Mouse (Mus musculus): ENCODE results near the gene Fv1. TPM values are rescaled to one million over a fixed set of nuclear protein-coding genes. Genes with fewer than 3 reads are reported as not detected.

Gene Fv1
- polyA plus RNA-seq, 1 experiment from 2014 or later = 13.8 TPM

- Histone ChIP-seq H3K9ac (no peak overlapping the region), H3K4me1 (no peaks in the 10 kb centered on the region), H3K27me3 (no peaks in the 10 kb centered on the region), H3K4me2 (replicated peaks) (no peak overlapping the region), H3K4me3 (no peak overlapping the region), H3K27ac (no peak overlapping the region), H3K36me3 (peaks cover 88% of the 10 kb centered on the region), H3K9me3 (replicated peaks) (no peaks in the 10 kb centered on the region)
- no peak for ATAC-seq (ENCODE audit: low FRiP score)
- WGBS = 91% methylated on average over 4 of the region's 4 CpGs
These were observed 19.5 kb downstream of the Fv1 start for GRCm38 (mm10) chr4:147888237-147888636.

GRCm38 (mm10) chr4:147890341-147890740 is 21.6 kb downstream of the Fv1 start:
- H3K4me3 ChIP-seq = no peak overlapping the region
- no peaks in the 10 kb centered on the region for H3K9me3 ChIP-seq (replicated peaks)
- H3K4me2 ChIP-seq (replicated peaks) = no peak overlapping the region
- no peak overlapping the region for H3K27ac ChIP-seq
- H3K27me3 ChIP-seq = no peaks in the 10 kb centered on the region
- no peaks in the 10 kb centered on the region for H3K4me1 ChIP-seq
- WGBS = 91% methylated on average over 6 of the region's 6 CpGs
- H3K36me3 ChIP-seq = peaks cover 82% of the 10 kb centered on the region
- ATAC-seq (ENCODE audit: low FRiP score) = no peak
- H3K9ac ChIP-seq = no peak overlapping the region

DNA sequence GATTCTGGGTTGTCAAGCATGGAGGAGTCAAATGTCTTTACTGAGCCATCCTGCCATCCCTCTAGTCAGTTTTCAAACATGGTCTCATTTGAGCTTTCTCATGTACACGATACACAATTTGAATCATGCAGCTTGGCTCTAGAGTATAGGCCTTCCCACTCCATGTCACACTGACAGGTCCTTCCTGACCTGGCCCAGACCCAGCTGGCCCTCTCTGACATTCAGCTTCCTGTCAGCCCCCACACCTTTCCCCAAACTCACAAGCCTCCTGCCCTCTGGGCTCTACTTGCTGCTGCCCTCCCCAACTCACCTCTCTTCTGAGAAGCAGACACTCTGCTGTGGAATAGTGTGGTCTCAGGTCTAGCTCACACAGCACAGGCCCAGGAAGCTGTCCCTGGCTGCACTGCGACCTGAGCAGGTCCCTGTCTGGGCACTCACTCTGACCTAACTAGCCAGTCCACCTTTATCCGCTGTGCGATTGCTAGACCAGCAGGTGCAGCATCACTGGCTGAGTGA is 27.1 kb downstream of the Fv1 start:
- Histone ChIP-seq H3K4me3 (no peak overlapping the region), H3K4me1 (no peaks in the 10 kb centered on the region), H3K27ac (no peak overlapping the region), H3K27me3 (no peaks in the 10 kb centered on the region), H3K9ac (no peak overlapping the region), H3K9me3 (replicated peaks) (no peaks in the 10 kb centered on the region), H3K4me2 (replicated peaks) (no peak overlapping the region), H3K36me3 (peaks cover 86% of the 10 kb centered on the region)
- WGBS = 90% methylated on average over 4 of the region's 4 CpGs
- ATAC-seq (ENCODE audit: low FRiP score) = no peak

- no peak overlapping the region for H3K4me3 ChIP-seq
- 68% methylated on average over 1 of the region's 1 CpGs for whole genome bisulfite sequencing
- H3K27ac ChIP-seq = no peak overlapping the region
- H3K9ac ChIP-seq = no peak overlapping the region
- H3K4me1 ChIP-seq = no peaks in the 10 kb centered on the region
- no peaks in the 10 kb centered on the region for H3K9me3 ChIP-seq (replicated peaks)
- peaks cover 82% of the 10 kb centered on the region for H3K36me3 ChIP-seq
- no peaks in the 10 kb centered on the region for H3K27me3 ChIP-seq
- ATAC-seq (ENCODE audit: low FRiP score) = no peak
- H3K4me2 ChIP-seq (replicated peaks) = no peak overlapping the region
These were observed 27.6 kb downstream of the Fv1 start for GRCm38 (mm10) chr4:147896411-147896810.

GRCm38 (mm10) chr4:147897348-147897747 is 28.6 kb downstream of the Fv1 start:
- Histone ChIP-seq H3K27me3 (no peaks in the 10 kb centered on the region), H3K4me1 (no peaks in the 10 kb centered on the region), H3K4me3 (no peak overlapping the region), H3K27ac (no peak overlapping the region), H3K36me3 (peaks cover 81% of the 10 kb centered on the region), H3K4me2 (replicated peaks) (no peak overlapping the region), H3K9ac (no peak overlapping the region), H3K9me3 (replicated peaks) (no peaks in the 10 kb centered on the region)
- ATAC-seq (ENCODE audit: low FRiP score) = no peak
- WGBS = 92% methylated on average over 3 of the region's 3 CpGs

DNA sequence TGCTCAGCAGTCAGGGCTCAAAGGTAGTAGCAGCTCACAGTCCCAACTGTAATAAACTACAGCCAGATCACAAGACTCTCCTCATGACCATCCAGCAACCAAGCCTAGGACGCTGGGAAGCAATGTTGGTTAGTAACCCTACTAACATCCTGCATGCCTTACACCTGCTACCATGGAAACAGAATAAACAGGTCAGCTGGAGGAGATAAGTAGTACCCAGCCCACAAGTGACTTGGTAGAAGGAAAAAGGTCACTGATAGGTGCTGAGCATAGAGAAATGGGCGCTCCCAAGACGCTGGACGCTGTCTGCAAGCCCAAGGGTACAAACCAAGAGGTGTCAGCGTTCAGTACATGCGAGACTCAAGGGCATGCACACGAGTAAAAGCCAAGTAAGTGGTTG is 31.7 kb downstream of the Fv1 start:
- peaks cover 15% of the 10 kb centered on the region for H3K4me1 ChIP-seq
- H3K9me3 ChIP-seq (replicated peaks) = no peaks in the 10 kb centered on the region
- no peak for ATAC-seq (ENCODE audit: low FRiP score)
- no peak overlapping the region for H3K4me3 ChIP-seq
- H3K36me3 ChIP-seq = peaks cover 67% of the 10 kb centered on the region
- H3K9ac ChIP-seq = no peak overlapping the region
- no peaks in the 10 kb centered on the region for H3K27me3 ChIP-seq
- no peak overlapping the region for H3K4me2 ChIP-seq (replicated peaks)
- WGBS = 89% methylated on average over 7 of the region's 7 CpGs
- no peak overlapping the region for H3K27ac ChIP-seq

GRCm38 (mm10) chr4:147902906-147903500 is 34.2 kb downstream of the Fv1 start:
- H3K4me3 ChIP-seq = 0 out of 2 replicates have a peak overlapping the region, but pooled peaks have one; percentile 93
- no peak for ATAC-seq (ENCODE audit: low FRiP score)
- no peaks in the 10 kb centered on the region for H3K9me3 ChIP-seq (replicated peaks)
- no peak overlapping the region for H3K27ac ChIP-seq
- H3K4me2 ChIP-seq (replicated peaks) = peak overlapping the region; percentile 74; the same call in 1 of the 2 replicates
- H3K4me1 ChIP-seq = peaks cover 15% of the 10 kb centered on the region
- no peak overlapping the region for H3K9ac ChIP-seq
- H3K27me3 ChIP-seq = no peaks in the 10 kb centered on the region
- peaks cover 43% of the 10 kb centered on the region for H3K36me3 ChIP-seq
- 92% methylated on average over 12 of the region's 12 CpGs for WGBS

DNA sequence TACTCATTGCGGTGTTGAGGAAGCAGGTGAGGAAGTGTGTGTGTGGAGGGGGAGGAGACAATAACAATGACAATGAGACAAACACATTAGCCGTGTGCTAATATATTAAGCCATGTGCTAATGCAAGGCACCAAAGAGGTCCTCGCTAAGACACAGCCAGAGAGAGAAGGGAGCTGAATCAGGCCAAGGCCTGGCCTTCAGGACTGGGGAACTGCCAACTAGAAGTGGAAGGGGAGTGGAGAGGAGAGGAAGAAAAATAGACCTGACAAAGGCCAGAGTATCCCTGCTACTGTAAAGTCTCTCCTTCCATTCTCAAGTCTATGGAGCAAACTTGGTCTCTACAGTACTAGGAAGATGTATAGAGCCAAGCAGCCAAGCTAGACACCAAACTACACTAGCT is 34.8 kb downstream of the Fv1 start:
- H3K4me3 ChIP-seq = peak overlapping the region; percentile 93
- no peaks in the 10 kb centered on the region for H3K27me3 ChIP-seq
- H3K9me3 ChIP-seq (replicated peaks) = no peaks in the 10 kb centered on the region
- H3K9ac ChIP-seq = peak overlapping the region; percentile 91
- no peak for ATAC-seq (ENCODE audit: low FRiP score)
- 79% methylated on average over 3 of the region's 3 CpGs for WGBS
- H3K4me2 ChIP-seq (replicated peaks) = peak overlapping the region; percentile 74
- H3K27ac ChIP-seq = no peak overlapping the region
- H3K4me1 ChIP-seq = peaks cover 15% of the 10 kb centered on the region
- peaks cover 37% of the 10 kb centered on the region for H3K36me3 ChIP-seq

DNA sequence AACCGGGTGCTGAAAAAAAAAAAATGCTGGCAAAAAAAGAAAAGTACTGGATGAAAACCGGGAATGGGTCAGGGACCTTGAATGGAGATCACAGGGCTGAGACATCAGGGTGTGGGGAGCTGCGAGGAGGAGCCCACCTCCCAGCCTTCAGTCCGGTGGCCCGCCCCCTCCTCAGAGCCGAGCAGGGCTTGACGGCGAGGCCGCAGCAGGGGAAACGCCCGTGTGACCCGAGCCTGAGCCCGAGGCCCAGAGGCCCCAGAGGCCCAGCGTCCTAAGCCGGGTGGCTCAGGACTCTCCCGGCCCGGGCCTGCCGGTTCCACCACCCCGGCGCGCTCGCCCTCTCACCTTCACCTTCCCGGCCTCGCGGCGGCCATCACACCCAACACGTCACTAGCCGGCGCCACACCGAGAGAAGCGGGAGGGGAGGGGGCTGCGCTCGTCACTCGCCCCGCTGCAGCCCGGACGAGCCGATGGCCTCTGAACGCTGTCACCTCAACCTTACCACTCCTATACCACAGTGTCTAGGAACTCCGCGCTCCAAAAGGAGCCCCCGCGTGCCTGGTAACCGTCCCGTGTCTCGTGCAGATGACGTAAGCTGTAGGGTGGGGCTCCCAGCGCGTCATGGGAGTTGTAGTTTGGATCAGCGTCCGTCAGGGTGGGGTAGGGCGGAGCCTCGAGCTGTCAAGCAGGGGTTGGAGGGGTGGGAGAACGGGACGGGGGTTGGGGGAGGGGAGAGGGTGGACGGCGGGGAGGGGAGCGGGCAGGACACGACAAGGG is 35.7 kb downstream of the Fv1 start, which contains the start of gene Mfn2:
Gene Mfn2, minus strand, starts transcription at position 392 of the 777 bp plus-strand sequence.
- H3K9ac ChIP-seq = peak within 1 kb of the TSS; percentile 91
- peak within 1 kb of the TSS; percentile 87 for H3K27ac ChIP-seq
- H3K36me3 ChIP-seq = peaks cover 28% of the 10 kb centered on the region
- peaks cover 15% of the 10 kb centered on the region for H3K4me1 ChIP-seq
- peak within 1 kb of the TSS; percentile 93 for H3K4me3 ChIP-seq
- peak within 1 kb of the TSS; percentile 74 for H3K4me2 ChIP-seq (replicated peaks)
- no peaks in the 10 kb centered on the region for H3K9me3 ChIP-seq (replicated peaks)
- ATAC-seq (ENCODE audit: low FRiP score) = peak; percentile 94
- no peaks in the 10 kb centered on the region for H3K27me3 ChIP-seq
- WGBS = under 1% methylated on average over 59 of the region's 59 CpGs

- H3K4me1 ChIP-seq = peaks cover 15% of the 10 kb centered on the region
- WGBS = 0% methylated on average over 8 of the region's 8 CpGs
- ATAC-seq (ENCODE audit: low FRiP score) = peak; percentile 51
- H3K4me2 ChIP-seq (replicated peaks) = peak overlapping the region; percentile 59
- peak overlapping the region; percentile 93 for H3K4me3 ChIP-seq
- H3K27me3 ChIP-seq = no peaks in the 10 kb centered on the region
- H3K36me3 ChIP-seq = peaks cover 21% of the 10 kb centered on the region
- H3K27ac ChIP-seq = no peak overlapping the region
- peak overlapping the region; percentile 91; the same call in 1 of the 2 replicates for H3K9ac ChIP-seq
- H3K9me3 ChIP-seq (replicated peaks) = no peaks in the 10 kb centered on the region
These were observed 36.4 kb downstream of the Fv1 start for GRCm38 (mm10) chr4:147905090-147905659.

- Histone ChIP-seq H3K4me3 (no peak overlapping the region), H3K4me2 (replicated peaks) (no peak overlapping the region)
- no peak for ATAC-seq (ENCODE audit: low FRiP score)
These were observed 37.5 kb downstream of the Fv1 start for GRCm38 (mm10) chr4:147906230-147906629.

DNA sequence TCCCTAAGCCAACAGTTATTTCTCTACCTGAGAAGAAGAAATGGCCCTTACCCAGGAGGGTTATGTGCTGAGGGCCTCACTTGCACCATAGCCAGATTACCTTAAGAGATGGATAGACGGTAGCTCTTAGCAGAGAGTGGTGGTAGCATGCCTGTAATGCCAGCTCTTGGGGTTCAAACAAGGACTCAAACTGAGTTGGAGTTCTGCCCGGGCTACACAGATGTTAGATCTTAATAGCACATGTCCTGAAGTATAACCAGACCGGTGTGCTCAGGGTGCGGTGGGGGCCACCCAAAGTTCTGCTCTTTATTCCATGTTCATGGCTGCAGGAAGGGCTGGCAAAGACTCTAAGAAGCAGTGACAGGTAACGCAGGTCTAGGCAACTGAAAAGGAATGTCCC is 40.7 kb downstream of the Fv1 start:
- Histone ChIP-seq H3K27me3 (no peaks in the 10 kb centered on the region), H3K27ac (no peak overlapping the region), H3K9ac (no peak overlapping the region), H3K4me3 (no peak overlapping the region), H3K9me3 (replicated peaks) (no peaks in the 10 kb centered on the region), H3K36me3 (no peaks in the 10 kb centered on the region), H3K4me2 (replicated peaks) (no peak overlapping the region), H3K4me1 (0 out of 2 replicates have a peak, but pooled peaks cover 4% of the 10 kb centered on the region)
- no peak for ATAC-seq (ENCODE audit: low FRiP score)
- 91% methylated on average over 5 of the region's 5 CpGs for WGBS

More at GRCm38 (mm10) chr4:147906230-147906629, 37.5 kb downstream of the Fv1 start:
- 84% methylated on average over 5 of the region's 5 CpGs for WGBS
- Histone ChIP-seq H3K27ac (no peak overlapping the region), H3K9me3 (replicated peaks) (no peaks in the 10 kb centered on the region), H3K36me3 (peaks cover 13% of the 10 kb centered on the region), H3K9ac (no peak overlapping the region), H3K4me1 (peaks cover 15% of the 10 kb centered on the region), H3K27me3 (no peaks in the 10 kb centered on the region)
